Mouse (Mus musculus) kidney, embryonic 16.5 days (tissue): ENCODE results near the gene Tmem247. TPM values are rescaled to one million over a fixed set of nuclear protein-coding genes. Genes with fewer than 3 reads are reported as not detected.

Source experiments
- ATAC-seq: fragments of 200-750 bp; cut with Nextera tagmentation; 2 replicates; pipeline ENCODE4 v1.8.0; 2017; ENCODE audit warnings: moderate TSS enrichment; ENCODE audit not compliant: low FRiP score, low TSS enrichment
- H3K27ac ChIP-seq: fragments of 300-500 bp; sonication (generic); 2 replicates; pipeline ENCODE4 v1.5.1; 2014; ENCODE audit warnings: low read length
- H3K27me3 ChIP-seq: fragments of 300-500 bp; sonication (generic); 2 replicates; pipeline ENCODE4 v1.6.1; 2014; ENCODE audit warnings: low read length, control low read depth, mixed read lengths; ENCODE audit not compliant: insufficient read depth
- H3K36me3 ChIP-seq: fragments of 300-500 bp; sonication (generic); 2 replicates; pipeline ENCODE4 v1.6.1; 2014; ENCODE audit warnings: low read length, control low read depth, mixed read lengths; ENCODE audit not compliant: insufficient read depth
- H3K4me1 ChIP-seq: fragments of 300-500 bp; sonication (generic); 2 replicates; pipeline ENCODE4 v1.6.1; 2014; ENCODE audit warnings: low read length, control low read depth, mixed read lengths; ENCODE audit not compliant: insufficient read depth
- H3K4me2 ChIP-seq: fragments of 300-500 bp; sonication (generic); replicated peaks from 2 replicates; pipeline ENCODE4 v1.6.1; 2014; ENCODE audit warnings: low read depth, low read length
- H3K4me3 ChIP-seq: fragments of 300-500 bp; sonication (generic); 2 replicates; pipeline ENCODE4 v1.5.1; 2014; ENCODE audit warnings: mild to moderate bottlenecking, low read length
- H3K9ac ChIP-seq: fragments of 300-500 bp; sonication (generic); replicated peaks from 2 replicates; pipeline ENCODE4 v1.6.1; 2014; ENCODE audit warnings: low read length
- H3K9me3 ChIP-seq: fragments of 300-500 bp; sonication (generic); 2 replicates; pipeline ENCODE4 v1.6.1; 2016; ENCODE audit warnings: low read length, control low read depth
- WGBS: fragments of 180-500 bp; shearing (Covaris S2); extraction: QIAGEN DNeasy Blood & Tissue Kit; methylation state at CpG from one replicate; pipeline ENCODE4 v1.1.7; 2014; 5-methylcytosine and 5-hydroxymethylcytosine counted together
- polyA plus RNA-seq: library from polyadenylated mRNA; unstranded; fragments of >200 nt; fragmentation: Nextera tagmentation; extraction: Ambion mirVana; gene quantifications from 2 replicates; pipeline ENCODE4 v1.2.1, GENCODE M21; 2015

Gene Tmem247
- polyA plus RNA-seq, 1 experiment from 2014 or later: not detected

DNA sequence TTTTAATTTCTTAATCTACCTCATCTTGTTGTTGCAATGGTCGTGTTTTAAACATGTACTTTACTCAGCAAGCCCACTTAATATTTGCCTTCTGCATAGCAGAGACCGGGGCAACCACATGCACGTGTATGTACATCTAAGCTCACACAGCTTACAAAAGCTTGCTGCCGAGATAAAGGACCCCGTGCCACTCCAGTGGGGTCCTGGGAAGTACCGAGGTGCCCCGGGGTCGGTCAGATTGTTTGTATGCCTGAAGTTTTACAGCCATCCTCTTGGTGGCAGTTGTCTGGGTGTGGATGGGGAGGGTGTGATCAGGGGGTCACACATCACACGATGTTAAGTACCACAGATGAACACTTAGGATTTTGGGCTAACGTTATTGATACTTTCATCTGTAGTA is 48.9 kb downstream of the Tmem247 start:
- no peak overlapping the region for H3K4me3 ChIP-seq
- 75% methylated on average over 10 of the region's 10 CpGs for WGBS

GRCm38 (mm10) chr17:86967048-86967447 is 49.9 kb downstream of the Tmem247 start:
- no peak overlapping the region for H3K27ac ChIP-seq
- peaks cover 13% of the 10 kb centered on the region; the same call in 1 of the 2 replicates for H3K36me3 ChIP-seq
- H3K4me2 ChIP-seq: no peak overlapping the region
- no peak overlapping the region for H3K4me3 ChIP-seq
- H3K9me3 ChIP-seq: no peaks in the 10 kb centered on the region
- no peaks in the 10 kb centered on the region for H3K27me3 ChIP-seq
- WGBS: 85% methylated on average over 12 of the region's 12 CpGs
- peaks cover 23% of the 10 kb centered on the region for H3K4me1 ChIP-seq
- ATAC-seq: no peak
- H3K9ac ChIP-seq: no peak overlapping the region

More for the DNA sequence above, 48.9 kb downstream of the Tmem247 start:
- Histone ChIP-seq H3K27ac (no peak overlapping the region), H3K36me3 (peaks cover 8% of the 10 kb centered on the region; the same call in 1 of the 2 replicates), H3K9ac (no peak overlapping the region), H3K4me1 (peaks cover 33% of the 10 kb centered on the region), H3K9me3 (no peaks in the 10 kb centered on the region), H3K27me3 (no peaks in the 10 kb centered on the region), H3K4me2 (no peak overlapping the region)
- no peak for ATAC-seq

DNA sequence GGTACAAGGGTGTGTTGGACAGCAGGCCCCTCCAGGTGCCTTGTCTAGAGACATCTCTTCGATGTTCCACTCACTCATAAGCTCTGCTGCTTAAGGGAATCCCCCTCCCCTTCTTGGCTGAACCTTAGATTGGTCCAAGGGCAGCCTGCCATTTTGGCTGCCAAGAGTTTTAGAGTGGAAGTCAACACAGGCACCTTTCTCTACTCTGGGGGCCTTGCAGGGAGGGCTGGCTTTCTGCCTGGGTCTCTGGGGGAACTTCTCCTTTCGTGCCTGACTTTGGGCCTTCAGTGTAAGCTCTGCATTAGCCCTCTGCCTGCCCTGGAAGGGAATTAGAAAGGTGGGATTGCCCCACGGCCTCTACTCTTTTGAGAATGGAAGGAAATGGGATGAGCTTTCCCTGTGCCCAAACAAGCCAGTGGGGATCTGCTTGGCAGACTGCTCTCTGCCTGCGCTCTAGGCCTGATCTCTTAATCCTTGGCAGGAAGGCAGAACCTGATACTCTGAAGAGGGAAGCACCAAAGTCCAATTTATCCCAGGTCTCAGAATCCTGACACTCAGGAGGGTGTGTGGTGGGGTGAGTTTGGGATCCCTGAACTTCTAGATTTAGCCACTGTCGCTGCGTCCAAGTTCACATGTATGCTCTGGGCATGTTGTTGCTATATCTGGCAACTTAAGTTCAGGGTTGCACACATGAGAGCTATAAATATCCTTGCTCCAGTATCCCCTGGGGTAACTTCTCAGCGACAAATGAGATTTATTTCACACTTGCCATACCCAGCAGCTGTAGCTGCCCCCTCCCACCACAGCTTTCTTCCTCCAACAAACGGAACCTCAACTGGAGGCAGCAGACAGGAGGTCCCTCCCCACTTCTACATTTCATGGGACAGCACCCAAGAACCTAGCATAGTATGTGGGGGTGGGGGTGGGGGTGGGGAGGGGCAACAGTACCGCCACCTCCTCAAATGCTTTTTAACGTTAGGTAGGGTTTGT is 50.7 kb downstream of the Tmem247 start:
- Histone ChIP-seq H3K27ac (no peak overlapping the region), H3K27me3 (no peaks in the 10 kb centered on the region), H3K9me3 (no peaks in the 10 kb centered on the region), H3K4me3 (no peak overlapping the region), H3K4me2 (no peak overlapping the region), H3K36me3 (peaks cover 17% of the 10 kb centered on the region; the same call in 1 of the 2 replicates), H3K9ac (no peak overlapping the region), H3K4me1 (peaks cover 20% of the 10 kb centered on the region)
- ATAC-seq: no peak
- WGBS: 64% methylated on average over 10 of the region's 10 CpGs

DNA sequence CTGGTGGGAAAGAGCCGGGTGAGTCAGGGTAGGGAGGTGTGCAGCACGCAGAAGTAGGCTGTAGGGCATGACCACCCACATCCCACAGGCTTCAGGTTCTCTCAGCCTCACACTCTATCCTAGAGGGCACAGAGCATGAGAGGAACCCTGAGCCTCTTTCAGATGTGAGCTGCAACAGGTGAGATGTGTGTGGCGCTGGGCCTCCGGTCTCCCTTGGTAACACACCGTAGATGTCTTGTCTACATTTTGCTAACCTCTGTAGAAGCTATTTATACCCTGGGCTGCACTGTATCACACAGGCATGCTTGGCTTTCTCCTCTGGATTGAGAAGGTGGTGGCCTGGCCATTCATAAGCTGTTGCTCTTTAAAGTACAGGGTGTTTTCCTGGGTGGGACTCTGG is 51.4 kb downstream of the Tmem247 start:
- no peaks in the 10 kb centered on the region for H3K9me3 ChIP-seq
- H3K4me3 ChIP-seq: no peak overlapping the region
- peaks cover 20% of the 10 kb centered on the region for H3K4me1 ChIP-seq
- no peak overlapping the region for H3K4me2 ChIP-seq
- no peaks in the 10 kb centered on the region for H3K27me3 ChIP-seq
- WGBS: 88% methylated on average over 5 of the region's 5 CpGs
- no peak overlapping the region for H3K9ac ChIP-seq
- no peak overlapping the region for H3K27ac ChIP-seq
- no peak for ATAC-seq
- peaks cover 20% of the 10 kb centered on the region for H3K36me3 ChIP-seq

DNA sequence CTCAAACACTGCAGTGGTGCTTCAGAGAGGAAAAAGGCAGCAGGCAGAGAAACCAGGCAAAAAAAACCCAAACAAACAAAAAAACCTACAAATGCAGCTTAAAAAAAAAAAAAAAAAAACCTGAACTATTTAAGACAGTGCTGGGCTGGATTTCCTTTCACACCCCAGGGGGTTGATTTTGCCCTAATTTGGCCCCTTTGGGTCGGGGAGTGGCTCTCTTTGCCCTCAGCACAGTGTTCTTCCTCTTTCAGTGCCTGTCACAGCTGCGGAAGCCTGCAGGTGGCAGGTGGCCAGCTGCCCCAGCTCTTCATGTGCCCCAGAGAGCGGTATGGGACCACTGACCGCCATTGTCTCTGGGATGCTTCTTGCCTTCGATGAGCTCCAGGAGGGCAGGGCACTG is 52.4 kb downstream of the Tmem247 start:
- Histone ChIP-seq H3K27ac (no peak overlapping the region), H3K9ac (no peak overlapping the region), H3K27me3 (no peaks in the 10 kb centered on the region), H3K4me1 (peaks cover 16% of the 10 kb centered on the region), H3K9me3 (no peaks in the 10 kb centered on the region), H3K4me2 (no peak overlapping the region), H3K4me3 (no peak overlapping the region), H3K36me3 (peaks cover 20% of the 10 kb centered on the region)
- 69% methylated on average over 5 of the region's 5 CpGs for WGBS
- no peak for ATAC-seq

DNA sequence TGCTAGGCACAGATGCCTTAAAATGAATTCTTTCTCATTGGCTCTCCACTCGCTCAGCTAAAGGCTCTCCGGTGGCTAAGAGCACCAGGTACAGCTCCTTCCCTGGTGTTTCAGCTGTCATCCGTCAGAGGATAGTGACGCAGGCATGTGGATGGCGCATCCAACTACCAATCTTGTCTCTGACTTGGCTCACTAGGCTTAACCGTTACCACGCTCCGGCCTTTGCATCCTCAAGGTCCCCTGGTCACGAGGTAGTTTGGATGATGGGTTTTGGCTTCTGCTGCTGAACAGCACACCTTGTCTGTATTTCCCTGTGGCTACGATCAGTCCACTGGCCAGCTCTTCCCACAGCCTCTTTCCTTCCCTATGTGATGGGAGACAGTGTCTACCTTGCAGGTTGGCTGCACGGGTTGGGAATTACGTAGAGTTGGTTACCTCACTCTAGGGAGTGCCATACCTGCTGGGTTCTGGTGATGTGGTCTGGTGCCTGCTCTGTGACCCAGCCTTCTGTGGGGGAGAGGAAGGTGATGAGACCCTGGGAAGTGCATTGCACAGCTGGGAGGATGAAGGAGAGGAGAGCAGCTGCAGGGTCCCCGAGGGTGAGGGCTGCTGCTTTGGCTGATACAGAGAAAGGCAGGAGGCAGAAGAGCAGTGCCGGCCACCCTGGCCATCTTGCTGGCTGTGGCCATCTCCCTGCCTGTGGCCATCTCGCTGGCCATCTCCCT is 53.0 kb downstream of the Tmem247 start:
- 89% methylated on average over 15 of the region's 15 CpGs for WGBS
- H3K4me1 ChIP-seq: peaks cover 10% of the 10 kb centered on the region
- ATAC-seq: no peak
- no peaks in the 10 kb centered on the region for H3K27me3 ChIP-seq
- H3K36me3 ChIP-seq: peaks cover 20% of the 10 kb centered on the region
- no peak overlapping the region for H3K4me2 ChIP-seq
- H3K4me3 ChIP-seq: no peak overlapping the region
- H3K9me3 ChIP-seq: no peaks in the 10 kb centered on the region
- no peak overlapping the region for H3K27ac ChIP-seq
- H3K9ac ChIP-seq: no peak overlapping the region

- Histone ChIP-seq H3K36me3 (peaks cover 20% of the 10 kb centered on the region), H3K9me3 (no peaks in the 10 kb centered on the region), H3K4me3 (no peak overlapping the region), H3K27ac (no peak overlapping the region), H3K27me3 (no peaks in the 10 kb centered on the region), H3K4me1 (0 out of 2 replicates have a peak, but pooled peaks cover 1% of the 10 kb centered on the region), H3K4me2 (no peak overlapping the region), H3K9ac (no peak overlapping the region)
- WGBS: 87% methylated on average over 5 of the region's 5 CpGs
- no peak for ATAC-seq
Observed at GRCm38 (mm10) chr17:86971036-86971435, 53.9 kb downstream of the Tmem247 start.

DNA sequence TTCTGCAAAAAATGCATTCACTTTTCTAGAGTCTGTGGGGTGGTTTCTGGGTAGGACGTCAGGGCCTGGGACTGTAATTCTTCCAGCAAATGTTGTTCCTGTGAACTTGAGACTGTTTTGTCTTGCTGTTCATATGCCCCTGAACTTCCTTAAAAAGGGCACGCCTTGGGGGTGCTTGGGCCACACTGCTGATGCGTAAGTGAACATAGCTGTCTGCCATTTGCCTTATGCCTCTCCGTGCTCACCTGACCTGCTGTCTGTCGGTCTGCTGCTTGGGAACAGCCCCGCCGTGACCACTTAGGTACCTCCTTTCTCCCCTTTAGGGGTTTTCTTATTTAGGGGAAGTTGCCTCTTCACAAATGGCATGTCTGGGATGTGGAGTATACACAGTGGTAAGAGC is 54.7 kb downstream of the Tmem247 start:
- no peak for ATAC-seq
- Histone ChIP-seq H3K27me3 (no peaks in the 10 kb centered on the region), H3K4me3 (no peak overlapping the region), H3K9me3 (no peaks in the 10 kb centered on the region), H3K4me1 (no peaks in the 10 kb centered on the region), H3K9ac (no peak overlapping the region), H3K4me2 (no peak overlapping the region), H3K27ac (no peak overlapping the region), H3K36me3 (peaks cover 20% of the 10 kb centered on the region)
- WGBS: 83% methylated on average over 7 of the region's 7 CpGs
